Mouse (Mus musculus) thymus, adult 18-20 months (tissue): Measurements from ENCODE around the gene Slc25a47.
"Not testable (repeated sequence)": the region's sequence is repeated elsewhere in the genome, so short reads cannot be mapped to it uniquely, and the experiment has no call there.

Experiments
- DNase-seq, 2 experiments: peaks; one replicate each; pipeline ENCODE4 v3.0.0; 2022; ENCODE audit warnings: mixed read lengths in 2 of 2

The Slc25a47 gene

DNA sequence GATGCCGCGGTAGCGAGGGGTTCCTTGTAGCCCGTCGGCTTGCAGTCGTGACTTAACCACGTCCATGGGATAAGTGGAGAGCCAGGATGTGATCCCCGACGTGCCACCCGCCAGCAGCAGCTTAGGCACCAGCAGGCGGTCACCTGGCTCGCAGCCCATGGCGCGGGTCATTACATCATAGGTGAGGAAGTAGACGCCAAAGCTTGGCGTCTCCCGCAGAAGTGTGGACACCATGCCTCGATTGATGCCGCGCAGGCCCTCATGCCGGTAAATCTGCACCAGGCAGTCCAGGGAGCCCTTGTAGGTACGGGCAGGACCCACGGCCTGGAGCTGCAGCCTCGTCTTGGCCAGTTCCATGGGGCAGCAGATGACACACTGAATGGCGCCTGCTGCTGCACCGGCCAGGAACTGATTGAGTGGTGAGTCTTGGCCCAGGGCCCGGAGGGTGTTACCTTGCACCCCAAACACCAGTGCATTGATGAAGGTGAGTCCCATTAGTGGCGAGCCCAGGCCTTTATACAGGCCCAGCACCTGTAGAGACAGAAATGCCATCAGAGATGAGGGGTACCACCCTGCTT is 8.8 kb upstream of the Slc25a47 start:
- DNase-seq, result no peak

DNA sequence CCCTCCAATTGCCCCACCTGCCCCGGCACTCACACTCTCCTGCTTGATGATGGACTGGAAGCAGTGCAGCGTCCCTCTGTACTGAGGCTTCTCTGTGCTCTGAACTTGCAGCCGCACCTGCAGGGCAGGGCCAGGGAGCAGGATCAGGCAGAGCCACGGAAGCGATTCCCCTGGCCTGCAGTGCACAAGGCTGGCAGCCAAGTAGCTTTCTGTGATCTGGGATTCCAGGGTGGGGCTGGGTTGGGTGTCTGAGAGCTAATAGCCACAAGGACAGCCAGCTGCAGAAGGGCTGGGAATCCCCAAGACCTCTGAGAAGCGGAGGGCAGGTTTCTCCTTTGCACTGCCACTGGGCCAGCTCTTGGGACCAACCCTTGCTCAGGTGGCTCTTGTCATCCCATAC is 8.2 kb upstream of the Slc25a47 start:
- no peak for DNase-seq

DNA sequence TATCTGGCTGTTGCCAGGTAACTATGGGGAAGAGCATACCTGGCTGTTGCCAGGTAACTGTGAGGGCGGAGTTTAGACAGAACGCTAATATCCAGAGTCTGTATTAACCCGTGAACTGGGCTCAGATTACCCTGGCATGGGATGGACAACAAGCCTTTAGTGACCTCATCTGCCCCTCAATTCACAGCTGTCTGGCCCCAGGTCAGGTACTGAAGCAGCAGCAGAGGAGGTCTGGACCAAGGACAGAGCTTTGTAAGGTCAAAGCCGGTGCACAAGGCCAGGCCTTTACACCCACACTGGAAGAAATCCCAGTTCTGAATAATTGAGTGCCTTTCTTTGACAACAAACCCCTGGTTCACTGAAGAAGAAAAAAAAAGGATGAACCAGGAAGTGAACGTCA is 6.2 kb upstream of the Slc25a47 start:
- DNase-seq, result no peak

DNA sequence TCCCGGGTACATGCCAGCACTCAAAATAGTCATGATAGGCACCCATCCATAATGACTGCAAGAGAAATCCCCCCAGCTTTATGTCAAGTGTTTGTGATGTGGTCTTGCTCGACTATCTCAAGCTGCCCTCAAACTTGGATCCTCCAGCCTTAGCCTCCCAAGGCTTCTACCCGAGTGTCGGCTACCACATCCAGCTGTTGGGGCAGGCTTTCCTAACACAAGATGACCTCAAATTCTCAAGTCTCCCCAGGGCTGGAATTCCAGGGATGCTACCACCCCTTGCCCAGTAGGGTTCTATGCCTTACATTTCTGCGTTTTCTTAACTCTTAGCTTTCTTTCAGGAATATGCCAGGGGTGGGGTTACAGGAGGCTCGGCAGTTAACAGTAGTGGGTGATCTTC is 5.5 kb upstream of the Slc25a47 start:
- no peak for DNase-seq

DNA sequence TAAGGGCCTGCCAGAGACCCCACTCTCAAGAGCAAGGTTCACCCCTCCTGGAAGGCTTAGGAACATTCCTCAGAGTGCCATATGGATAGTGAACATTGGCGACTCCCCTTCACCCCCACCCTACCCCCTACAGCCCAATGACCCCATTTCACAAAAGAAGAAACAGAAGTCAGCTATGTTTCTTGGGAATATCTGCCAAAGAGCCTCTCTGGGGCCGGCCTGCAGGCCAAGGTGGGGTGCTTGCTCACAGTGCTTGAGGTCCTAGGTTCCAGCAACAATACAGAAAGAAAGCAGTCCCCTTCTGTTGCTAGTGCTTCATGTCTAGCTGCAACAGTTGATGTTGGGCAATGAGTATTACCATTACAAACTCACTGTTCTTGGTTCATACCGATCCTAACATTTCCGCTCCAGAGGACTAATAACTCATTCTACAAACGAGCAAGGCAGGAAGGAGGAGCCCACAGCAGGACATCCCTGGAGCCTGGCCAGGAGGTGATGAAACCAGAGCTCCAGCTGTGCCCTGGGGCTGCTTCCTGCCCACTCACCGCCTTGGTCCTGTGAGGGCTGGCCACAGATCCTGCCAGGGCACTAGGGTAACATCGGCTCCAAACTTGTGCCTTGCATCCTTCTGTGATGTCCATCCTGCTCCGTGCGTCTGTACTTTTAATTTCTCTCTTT is 3.7 kb upstream of the Slc25a47 start:
- no peak for DNase-seq

DNA sequence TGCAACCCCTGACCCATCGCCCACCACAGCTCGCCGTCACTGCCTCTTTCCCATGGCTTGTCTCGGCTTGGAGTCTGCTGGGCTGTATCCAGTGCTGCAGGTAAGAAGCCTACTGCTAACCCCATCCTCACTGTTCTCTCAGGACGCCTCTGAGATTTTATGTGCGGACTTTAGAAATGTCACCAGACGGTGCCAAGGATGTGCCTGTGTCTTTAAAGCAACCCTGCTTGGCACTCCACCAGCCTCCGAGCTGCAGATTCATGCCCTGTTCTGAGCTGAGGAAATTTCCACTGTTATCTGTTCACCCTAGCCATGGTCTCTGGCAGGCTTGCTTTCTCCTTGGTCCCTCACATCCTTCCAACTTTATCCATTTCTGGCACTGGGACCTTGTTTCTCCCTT is 3.0 kb upstream of the Slc25a47 start:
- DNase-seq, result no peak

DNA sequence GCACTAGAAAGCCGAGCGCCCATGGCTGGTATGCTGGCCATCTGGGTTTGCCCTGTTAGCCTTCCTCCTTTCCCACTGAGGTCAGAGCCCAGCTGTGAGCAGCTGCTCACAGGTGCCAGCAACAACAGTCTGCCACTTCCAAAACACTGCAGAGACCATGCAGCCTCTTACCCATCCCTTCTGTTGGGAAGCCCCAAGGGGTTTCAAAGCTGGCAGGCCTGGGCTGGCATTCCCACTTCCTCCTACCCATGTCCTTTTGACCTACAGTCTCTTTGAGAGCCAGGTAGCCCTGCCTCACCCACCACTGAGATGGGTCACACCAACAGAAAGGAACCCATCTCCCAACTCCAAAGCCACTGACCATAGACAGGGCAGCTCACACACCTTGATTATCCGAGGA is 2.4 kb upstream of the Slc25a47 start:
- no peak for DNase-seq

DNA sequence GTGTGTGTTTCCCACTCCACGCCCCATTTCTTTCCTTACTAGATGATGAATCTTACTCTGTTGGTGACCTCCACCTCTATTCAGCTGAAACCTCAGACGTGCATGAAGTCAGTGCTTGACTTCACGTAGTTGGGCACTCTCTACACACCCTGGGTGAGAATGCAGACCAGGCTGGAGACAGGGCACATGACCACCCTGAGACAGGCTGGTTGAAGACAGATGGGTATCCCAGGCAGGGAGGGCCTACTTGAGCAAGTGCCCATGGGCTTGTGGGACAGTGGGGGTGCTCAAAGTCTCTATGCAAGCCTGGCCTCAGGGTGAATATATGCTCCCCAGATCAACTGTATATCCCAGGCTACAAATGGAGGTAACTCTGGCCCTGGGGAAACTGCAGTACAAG is 1.5 kb upstream of the Slc25a47 start:
- DNase-seq, result no peak

DNA sequence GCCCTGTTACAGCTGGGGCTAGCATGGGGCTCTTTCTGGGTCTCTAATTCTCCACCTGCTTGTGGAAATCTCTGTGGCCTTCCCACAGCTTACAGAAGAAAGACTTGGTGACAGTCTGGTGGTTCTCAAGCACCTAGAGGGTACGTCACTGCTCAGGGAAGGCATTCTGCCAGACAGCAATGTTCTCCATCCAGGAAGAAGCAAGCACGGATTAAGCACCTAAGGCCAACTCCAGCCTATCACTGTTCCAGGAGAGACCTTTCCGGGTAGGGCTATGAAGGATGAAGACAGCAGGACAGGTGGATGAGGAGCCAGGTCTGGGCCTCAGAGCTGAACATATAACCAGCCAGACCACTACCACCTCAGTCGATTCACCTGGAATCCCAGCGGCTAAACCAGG is 1.1 kb upstream of the Slc25a47 start:
- DNase-seq, result no peak

DNA sequence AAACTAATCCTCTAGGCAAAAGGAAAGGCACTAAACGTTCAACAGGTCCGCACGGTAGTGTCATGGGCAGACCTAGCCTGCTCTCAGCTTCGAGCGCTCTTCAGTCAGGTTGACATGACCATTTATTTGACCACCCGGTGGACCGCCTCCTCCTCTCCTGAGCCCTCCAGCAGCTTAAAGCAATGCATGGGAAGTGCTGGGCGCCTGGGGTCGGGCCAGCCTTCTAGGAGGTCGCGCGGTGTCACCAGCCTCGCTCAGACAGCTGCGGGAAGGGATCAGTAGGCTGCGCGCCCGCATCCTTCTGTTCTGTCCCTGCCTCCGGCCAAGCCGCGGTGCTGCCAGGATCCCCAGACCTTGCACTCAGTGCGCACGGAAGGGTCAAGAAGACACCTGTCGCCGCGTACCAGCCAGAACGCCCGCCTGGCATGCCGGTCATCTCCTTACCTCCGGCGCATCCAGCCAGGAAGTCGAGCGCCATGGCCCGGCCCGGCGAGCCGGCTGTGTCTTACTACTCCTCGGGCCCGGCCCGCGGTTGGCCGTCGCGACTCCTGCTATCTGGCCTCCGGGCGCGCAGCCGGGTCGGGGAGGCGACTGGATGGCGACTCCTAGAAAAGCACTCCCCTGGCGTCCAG is 522 bp upstream of the Slc25a47 start:
- DNase-seq, result no peak

DNA sequence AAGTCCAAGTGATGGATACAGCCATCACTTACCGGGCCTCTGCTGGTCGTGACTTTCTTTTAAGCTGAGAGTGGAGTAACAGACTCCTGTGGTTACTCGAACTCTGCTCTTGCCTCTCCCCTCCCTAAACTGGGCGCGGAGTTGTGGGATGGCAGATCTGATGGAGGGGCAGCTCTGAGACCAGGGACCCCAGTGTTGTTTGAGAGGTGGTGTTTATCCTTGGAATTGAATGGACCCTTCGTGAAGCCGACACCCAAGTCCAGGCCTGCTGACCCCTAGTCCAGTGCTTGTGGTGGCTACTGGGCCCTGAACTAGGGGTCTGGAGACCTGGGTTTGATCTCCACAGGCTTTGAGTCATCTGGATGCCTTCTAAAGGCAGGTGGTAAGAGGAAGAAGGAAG is 876 bp downstream of the Slc25a47 start:
- no peak for DNase-seq

DNA sequence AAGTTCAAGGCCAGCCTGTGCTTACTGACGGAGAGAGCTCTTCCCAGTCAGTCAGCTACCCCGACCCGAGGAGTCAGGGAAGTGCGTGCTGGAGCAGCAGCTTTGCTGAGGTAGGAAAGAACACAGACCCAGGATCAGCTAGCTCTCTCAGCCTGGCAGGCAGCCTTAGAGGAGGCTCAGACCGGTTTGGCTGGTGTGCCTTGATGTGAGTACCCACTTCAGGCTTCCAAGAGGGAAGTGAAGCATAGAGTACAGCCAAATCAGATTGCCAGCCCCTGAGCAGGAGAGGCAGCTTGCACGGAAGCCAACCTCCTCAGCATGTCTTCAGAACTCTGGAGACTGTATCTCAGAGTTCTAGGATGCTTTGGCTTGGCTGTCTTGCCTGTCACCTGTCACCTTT is 5.3 kb downstream of the Slc25a47 start:
- DNase-seq, result no peak

DNA sequence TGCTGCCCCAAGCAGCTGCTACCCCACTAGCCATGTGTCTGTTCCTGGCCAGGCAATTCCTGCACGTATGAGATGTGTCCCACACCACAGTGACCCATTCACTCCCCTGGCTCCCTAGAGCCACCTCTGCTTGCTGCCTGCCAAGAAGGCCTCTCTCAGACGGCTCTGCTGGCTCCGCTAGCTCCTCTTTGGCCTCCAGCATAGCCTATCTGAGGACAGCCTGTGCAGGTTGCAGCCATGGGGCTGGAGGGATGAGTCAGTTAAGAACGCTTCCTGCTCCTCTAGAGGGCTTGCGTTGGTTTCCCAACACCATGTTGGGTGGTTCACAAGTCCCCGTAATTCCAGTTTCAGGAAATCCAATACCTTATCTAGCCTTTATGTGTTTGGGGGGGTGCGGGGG is 6.8 kb downstream of the Slc25a47 start:
- no peak for DNase-seq

DNA sequence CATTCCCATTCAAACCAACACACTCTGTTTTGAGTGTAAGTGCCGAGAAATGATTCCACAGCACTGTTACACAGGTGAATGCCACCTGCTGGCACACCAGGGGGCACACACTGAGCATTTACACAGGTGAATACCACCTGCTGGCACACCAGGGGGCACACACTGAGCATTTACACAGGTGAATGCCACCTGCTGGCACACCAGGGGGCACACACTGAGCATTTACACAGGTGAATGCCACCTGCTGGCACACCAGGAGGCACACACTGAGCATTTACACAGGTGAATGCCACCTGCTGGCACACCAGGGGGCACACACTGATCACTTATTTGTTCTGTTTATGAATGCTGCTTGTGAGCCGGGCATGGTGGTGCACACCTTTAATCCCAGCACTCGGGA is 12.2 kb downstream of the Slc25a47 start:
- not testable (repeated sequence) for DNase-seq

DNA sequence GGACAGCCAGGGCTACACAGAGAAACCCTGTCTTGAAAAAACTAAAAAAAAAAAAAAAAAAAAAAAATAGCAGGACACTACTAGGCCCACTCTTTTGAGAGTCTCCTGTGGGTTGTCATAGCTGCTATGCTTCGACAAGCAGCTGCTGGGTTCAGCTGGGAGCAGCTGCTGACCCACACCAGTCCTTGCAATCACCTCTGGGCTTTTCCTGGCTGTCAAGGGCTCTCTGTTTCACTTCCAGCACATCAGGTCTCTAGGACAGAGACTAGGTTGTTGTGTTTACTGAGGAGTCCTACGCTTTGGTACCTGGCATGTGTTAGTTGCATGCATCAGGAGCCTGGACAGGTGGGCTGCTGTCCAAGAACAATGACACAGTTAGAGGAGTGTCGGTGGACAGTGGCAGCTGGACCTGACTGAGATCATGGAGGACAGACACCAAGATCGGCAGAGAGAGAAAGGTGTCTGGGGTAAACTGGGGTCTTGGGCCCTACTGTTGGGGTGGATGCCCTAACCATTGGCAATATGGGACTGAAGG is 13.7 kb downstream of the Slc25a47 start:
- DNase-seq, result no peak

DNA sequence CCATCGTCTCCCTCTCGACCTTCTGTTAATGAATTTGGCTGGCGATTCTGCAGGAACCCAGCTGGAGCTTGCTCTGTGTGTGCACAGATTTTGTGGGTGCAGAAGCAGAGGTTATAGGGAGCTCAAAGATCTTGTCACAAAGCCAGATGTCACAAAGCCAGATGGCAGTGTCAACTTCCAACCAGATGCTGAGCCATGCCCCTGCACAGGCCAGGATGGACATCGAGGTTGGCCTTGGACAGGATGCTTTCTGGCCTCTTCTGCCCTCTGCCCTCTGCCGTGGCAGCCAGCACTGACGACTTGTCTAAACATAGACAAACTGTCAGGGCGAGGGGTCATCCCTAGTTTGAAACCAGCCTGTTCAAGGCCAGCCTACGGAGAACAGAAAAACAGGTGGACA is 14.3 kb downstream of the Slc25a47 start:
- no peak for DNase-seq

DNA sequence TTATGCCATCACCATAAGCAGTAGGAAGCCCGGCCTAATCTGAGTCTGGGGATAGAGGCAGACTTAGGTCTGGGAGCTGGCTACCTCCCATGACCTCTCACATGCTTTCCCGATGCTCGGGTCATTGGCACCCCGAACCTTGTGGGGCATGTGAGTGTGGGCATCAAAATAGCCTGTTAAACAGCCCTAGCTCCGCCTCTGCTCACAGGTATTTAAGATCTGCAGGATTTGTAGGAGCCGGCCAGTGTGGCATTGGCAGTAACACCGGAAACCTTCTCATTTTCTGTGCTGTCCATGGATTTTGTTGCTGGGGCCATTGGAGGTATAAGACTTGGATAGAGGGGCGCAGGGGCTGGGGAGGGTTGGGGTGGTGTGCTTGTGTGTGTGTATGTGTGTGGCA is 15.0 kb downstream of the Slc25a47 start:
- DNase-seq, result no peak

DNA sequence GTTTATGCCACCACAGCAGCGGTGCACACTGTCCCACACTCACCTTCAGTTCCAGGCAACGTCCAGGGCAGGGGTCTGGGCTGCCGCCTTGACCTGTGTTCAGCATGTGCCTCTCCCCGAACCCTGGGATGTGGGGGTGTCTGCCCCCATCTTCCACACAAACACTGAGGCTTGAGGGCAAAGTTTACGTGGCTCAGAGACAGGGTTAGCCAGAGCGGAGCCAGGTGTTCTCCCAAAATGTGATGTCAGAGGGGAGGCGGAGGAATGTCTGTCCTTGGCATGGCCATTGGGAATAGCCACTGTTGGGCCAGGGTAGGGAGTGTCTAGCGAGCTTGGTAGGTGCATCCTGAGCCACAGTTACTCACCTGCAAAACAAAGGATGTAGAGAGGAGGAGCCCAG is 17.0 kb downstream of the Slc25a47 start:
- DNase-seq, result no peak

DNA sequence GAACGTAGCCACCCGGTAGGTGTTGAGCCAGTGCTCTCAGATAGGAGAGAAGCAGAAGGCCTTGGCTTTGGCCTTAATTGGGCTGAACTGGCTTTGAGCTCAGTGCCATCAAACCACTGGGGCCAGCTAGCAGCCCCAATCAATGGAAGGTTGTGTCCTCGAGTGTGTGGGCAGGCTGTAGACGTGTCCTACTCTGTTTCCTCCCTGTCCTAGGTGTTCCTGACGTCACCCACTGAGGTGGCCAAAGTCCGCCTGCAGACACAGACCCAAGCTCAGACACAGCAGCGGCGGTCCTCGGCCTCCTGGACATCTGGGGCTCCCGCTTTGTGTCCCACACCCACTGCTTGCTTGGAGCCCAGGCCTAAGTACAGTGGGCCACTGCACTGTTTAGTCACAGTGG is 19.2 kb downstream of the Slc25a47 start:
- no peak for DNase-seq

DNA sequence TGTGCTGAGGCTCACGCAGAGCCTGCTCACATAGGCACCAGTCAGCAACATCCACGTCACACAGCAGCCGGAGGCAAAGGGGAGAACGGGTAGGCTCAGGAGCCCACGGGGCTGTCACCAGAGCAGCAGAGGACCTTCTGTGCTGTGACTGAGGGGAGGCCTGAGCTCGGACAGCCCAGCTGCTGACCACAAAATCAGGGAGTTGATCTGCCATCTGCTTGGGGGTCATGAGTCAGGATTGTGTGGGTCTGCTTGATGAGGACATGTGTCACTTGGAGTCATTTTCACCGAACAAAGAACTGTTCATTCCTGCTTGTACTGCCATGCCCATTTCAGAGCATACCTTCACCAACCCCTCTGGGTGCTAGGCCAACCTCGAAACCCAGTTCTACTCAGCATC is 20.3 kb downstream of the Slc25a47 start:
- no peak for DNase-seq

DNA sequence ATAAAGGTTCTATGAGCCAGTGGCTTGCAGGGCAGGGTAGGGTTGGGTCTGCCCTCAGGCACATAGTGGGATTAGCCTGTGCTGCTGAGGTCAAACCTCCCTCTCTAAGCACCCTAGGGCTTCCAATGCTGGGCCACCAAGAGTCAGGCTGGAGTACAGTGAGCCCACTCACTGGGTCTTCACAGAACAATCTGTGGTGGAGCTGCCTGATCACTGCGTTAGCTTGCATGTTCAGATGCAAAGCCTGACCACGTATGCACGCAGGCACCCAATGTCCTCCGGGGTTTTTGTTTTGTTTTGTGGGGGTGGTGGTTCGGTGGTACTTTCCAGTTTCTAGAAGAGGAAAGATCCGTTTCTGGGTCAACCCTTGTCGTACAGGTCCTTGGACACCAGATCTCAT is 21.3 kb downstream of the Slc25a47 start:
- DNase-seq, result no peak

DNA sequence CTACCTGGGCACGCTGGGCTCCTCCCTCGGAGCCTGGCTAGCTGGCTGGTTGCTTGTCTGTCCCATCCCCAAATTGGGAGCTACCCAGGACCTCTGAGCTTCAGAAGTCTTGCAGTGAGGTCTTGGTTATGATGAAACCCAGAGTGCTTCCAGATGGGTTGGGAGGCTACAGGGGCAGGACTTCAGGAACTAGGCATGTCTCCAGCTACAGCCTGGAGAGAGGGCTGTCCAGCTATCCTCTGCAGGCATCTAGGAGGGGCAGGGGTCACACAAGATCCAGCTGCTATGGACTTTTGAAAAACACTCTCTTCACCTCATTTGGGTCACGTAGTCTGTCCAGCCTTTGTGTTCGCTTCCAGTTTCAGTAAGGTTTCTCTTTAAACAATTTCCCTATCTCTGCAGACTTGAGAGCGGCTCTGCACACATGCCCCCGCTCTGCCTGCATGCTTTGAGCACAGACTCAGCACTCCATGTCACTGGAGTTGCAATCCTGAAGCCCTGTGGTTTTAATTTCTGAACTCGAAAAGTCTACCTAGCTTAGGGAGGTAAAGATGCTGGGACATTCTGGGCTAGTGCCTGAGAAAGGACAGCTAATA is 21.8 kb downstream of the Slc25a47 start:
- no peak for DNase-seq

DNA sequence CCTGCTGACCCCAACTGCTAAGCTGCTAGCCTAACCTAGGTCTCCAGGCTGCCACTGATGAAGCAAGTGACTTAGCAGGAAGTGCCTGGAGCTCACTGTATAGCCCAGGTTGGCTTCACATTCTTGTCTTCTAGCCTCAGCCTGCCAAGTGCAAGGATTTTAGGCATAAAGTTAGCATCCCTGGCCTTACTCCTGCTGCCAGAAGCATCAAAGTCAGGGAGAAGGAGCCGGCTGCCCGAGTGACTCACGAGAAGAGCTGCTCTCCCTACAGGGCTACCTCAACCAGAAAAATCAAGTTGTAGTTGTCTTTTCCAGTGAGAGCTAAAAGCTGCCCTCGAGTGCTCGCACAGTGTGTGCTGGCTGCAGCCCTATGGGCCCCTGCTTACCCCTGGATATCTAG is 22.6 kb downstream of the Slc25a47 start:
- no peak for DNase-seq

DNA sequence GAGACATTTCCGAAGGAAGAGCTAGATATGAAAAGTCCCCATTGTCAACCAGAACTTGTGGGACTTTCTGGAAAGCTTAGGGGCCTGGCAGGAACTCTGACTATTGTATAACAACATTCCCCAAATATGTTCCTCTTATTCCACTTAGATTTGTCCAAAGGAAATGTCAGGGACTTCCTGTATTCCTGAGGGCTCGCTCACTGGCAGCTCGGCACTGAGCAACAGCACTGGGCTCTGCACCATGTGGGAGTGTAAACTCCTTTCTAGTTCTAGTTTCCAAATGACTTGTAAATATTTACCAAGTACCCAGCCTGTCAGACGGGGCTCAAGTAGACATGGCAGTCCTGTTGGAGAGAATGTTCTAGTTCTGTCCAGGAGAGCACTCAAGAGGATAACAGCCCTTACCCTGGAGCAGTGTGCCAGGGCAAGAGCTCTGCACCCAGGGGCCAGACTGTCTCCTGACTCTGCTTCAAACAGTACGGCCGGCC is 29.2 kb downstream of the Slc25a47 start:
- DNase-seq, result no peak
